Mouse (Mus musculus): ENCODE data around the gene Msantd4.

DNA sequence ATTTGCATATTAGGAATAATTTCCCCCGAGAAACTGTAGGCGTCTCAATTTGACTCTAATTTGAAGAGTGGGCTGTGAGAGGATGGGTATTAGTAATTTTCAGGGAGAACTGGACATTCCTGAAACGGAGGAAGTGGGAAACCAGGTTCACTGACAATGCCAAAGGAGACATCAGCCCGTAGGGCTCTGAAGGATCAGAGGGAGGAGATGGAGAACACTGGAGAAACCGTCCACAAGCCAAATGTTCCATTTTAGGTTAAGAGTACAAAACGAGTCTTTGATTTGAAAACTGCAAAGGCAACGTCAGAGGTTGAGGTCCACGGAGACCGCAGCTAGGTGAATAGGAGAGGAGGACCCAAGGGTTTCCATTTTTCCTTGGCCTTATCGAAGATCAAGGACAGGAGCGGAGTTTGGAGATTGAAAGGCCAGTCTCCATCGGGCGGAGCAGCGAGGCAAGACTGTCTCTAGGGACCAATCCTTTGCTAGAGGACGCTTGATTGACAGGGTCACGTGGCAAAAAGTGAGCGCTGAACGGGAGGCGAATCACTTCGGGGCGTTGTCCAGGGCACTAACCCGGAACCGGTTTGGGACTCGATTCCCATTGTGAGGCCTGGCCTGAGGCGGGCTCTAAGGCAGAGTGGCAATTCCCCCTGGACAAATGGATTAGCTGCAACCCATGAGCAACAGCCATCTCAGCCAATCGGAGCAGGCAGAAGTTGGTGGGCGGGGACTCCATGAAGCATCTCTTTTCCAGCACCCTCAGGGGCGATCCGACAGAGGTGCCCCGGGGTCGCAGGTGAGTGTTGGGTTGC, at the start of gene Msantd4:
- TF ChIP-seq POLR2A (IDR thresholded peaks at IDR 0.05; ENCODE audit: insufficient read depth, low read length) (peak; percentile 42), CTCF (IDR thresholded peaks at IDR 0.05; ENCODE audit: low read depth, low read length) (no peak), EP300 (IDR thresholded peaks at IDR 0.05; ENCODE audit: insufficient read depth, low read depth, low read length) (no peak)

Data from ES-Bruce4 (cell line).